Mouse (Mus musculus) left cerebral cortex, postnatal 4 days (tissue): Measurements from ENCODE around the gene Gm3138. TPM values are rescaled to one million over a fixed set of nuclear protein-coding genes. Genes with fewer than 3 reads are reported as not detected.
"Not testable (repeated sequence)": the region's sequence is repeated elsewhere in the genome, so short reads cannot be mapped to it uniquely, and the experiment has no call there.

Experiments used
- DNase-seq: peaks from one replicate; pipeline ENCODE4 v3.0.0-alpha.2; 2022
- intact Hi-C: fragments of 180-260 bp; cut with DNase I; formaldehyde crosslinking; loops from one replicate; pipeline ENCODE4 v1.15.1; 2025
- total RNA-seq, 2 experiments: library from RNA; stranded (reverse); gene quantifications; 2 replicates each; pipeline ENCODE4 v1.2.3; 2021

The Gm3138 gene
- not detected for total RNA-seq

GRCm38 (mm10) chr14:4249331-4249730, at the start of gene Gm3138:
Gene Gm3138 (plus strand): TSS chr14:4249631.
- intact Hi-C loops: not testable (repeated sequence)

DNA sequence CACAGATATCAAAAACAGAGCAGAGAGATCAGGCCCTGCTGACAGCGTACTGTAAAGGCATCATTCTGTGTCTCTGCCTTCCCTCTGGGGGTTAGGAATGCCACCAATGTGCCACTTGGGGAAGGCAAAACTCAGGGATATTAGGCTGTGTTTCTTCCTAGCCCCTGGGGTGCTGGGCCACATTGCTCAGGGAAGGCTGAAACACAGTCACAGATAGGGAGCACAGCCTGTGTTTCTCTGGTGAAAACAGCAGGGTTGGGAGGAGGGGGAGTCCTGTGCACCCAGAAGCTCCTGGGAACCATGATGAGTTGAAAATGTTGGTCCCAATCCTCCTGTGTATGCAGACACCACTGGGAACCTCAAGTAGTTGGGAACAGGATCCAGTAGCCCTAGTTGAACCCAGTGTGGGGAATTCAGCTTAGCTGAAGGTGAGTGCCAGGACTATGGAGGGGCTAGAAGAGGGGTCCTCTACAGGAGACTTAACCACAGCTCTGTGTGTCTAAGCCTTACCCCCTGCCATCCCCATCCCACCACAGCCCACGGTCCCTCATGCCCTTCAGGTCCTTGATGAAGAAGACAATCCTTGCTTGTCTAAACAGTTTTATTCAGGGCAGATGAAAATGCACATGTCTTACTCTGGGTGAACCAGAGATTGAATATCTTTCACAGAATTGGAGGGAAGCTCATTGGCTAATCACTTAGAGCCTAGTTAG, 20.0 kb downstream of the Gm3138 start:
- intact Hi-C loops, DNase-seq: not testable (repeated sequence)

More at GRCm38 (mm10) chr14:4249331-4249730, at the start of gene Gm3138:
- DNase-seq: not testable (repeated sequence)

GRCm38 (mm10) chr14:4279828-4280227, 30.4 kb downstream of the Gm3138 start:
- DNase-seq, intact Hi-C loops: not testable (repeated sequence)

Other genes starting within 250 kb of the Gm3138 start
- 10 to 100 TPM; 27.3 to 27.4 TPM for gene Gm5796, start 225.7 kb upstream of the Gm3138 start, total RNA-seq
- gene Gm3115, start 165.5 kb upstream of the Gm3138 start, total RNA-seq: 1 to 10 TPM; 1.0 to 1.1 TPM
- 10 to 100 TPM; 20.5 to 23.2 TPM for gene Gm8108, start 139.1 kb upstream of the Gm3138 start, total RNA-seq
- gene Gm3127, start 84.6 kb upstream of the Gm3138 start, total RNA-seq: not detected
- 10 to 100 TPM in 1 of 2 experiments, 1 to 10 TPM in 1; 6.0 to 10.7 TPM for gene Gm2974, start 67.1 kb upstream of the Gm3138 start, total RNA-seq
- gene Gm3149, start 67.7 kb downstream of the Gm3138 start, total RNA-seq: not detected
- 1 to 10 TPM; 7.9 to 8.0 TPM for gene 2610042L04Rik, start 85.1 kb downstream of the Gm3138 start, total RNA-seq
- not detected for gene Gm3159, start 147.9 kb downstream of the Gm3138 start, total RNA-seq
- 1 to 10 TPM; 5.4 to 7.8 TPM for gene Gm3164, start 165.8 kb downstream of the Gm3138 start, total RNA-seq
- gene Gm3173, start 181.4 kb downstream of the Gm3138 start, total RNA-seq: 1 to 10 TPM; 3.2 to 3.7 TPM
- not detected for gene Gm3182, start 232.1 kb downstream of the Gm3138 start, total RNA-seq